Mouse (Mus musculus) cortical plate, adult 2 months (tissue): ENCODE data around the gene Slc4a10.

ENCODE experiments used
- CTCF ChIP-seq: fragments of 200-500 bp; IDR thresholded peaks from 2 replicates; pipeline ENCODE4 v1.5.1; 2011; ENCODE audit warnings: mild to moderate bottlenecking, control low read depth, low read length; ENCODE audit not compliant: insufficient read depth; ENCODE audit errors: extremely low read depth
- POLR2A ChIP-seq: fragments of 200-500 bp; IDR thresholded peaks from 2 replicates; pipeline ENCODE4 v1.6.1; 2011; ENCODE audit warnings: mild to moderate bottlenecking, low read length, control low read depth; ENCODE audit not compliant: insufficient read depth; ENCODE audit errors: extremely low read depth

- no peak for TF ChIP-seq POLR2A
- TF ChIP-seq CTCF: no peak
These were observed 69.1 kb downstream of the Slc4a10 start for GRCm38 (mm10) chr2:62115346-62115745.
